Mouse (Mus musculus) intestine, embryonic 14.5 days (tissue): ENCODE data around the gene Igsf9. TPM values are rescaled to one million over a fixed set of nuclear protein-coding genes. Genes with fewer than 3 reads are reported as not detected.

ENCODE experiments used
- ATAC-seq: fragments of 200-750 bp; cut with Nextera tagmentation; replicated peaks from 2 replicates; pipeline ENCODE4 v1.8.0; 2017; ENCODE audit warnings: low read depth, moderate number of reproducible peaks, moderate TSS enrichment, moderate library complexity; ENCODE audit not compliant: low FRiP score, low TSS enrichment
- DNase-seq: peaks from one replicate; pipeline ENCODE4 v3.0.0-alpha.2; 2018; ENCODE audit warnings: low spot score
- H3K27ac ChIP-seq: fragments of 300-500 bp; sonication (generic); 2 replicates; pipeline ENCODE4 v1.5.1; 2014; ENCODE audit warnings: low read depth, mild to moderate bottlenecking, control low read depth
- H3K27me3 ChIP-seq: fragments of 300-500 bp; sonication (generic); replicated peaks from 2 replicates; pipeline ENCODE4 v1.6.1; 2014; ENCODE audit warnings: low read length, control low read depth; ENCODE audit not compliant: control insufficient read depth, insufficient read depth
- H3K36me3 ChIP-seq: fragments of 300-500 bp; sonication (generic); 2 replicates; pipeline ENCODE4 v1.6.1; 2014; ENCODE audit warnings: low read length, control low read depth; ENCODE audit not compliant: control insufficient read depth, insufficient read depth
- H3K4me1 ChIP-seq: fragments of 300-500 bp; sonication (generic); replicated peaks from 2 replicates; pipeline ENCODE4 v1.6.1; 2014; ENCODE audit warnings: low read length, control low read depth, mixed read lengths; ENCODE audit not compliant: control insufficient read depth, insufficient read depth
- H3K4me2 ChIP-seq: fragments of 300-500 bp; sonication (generic); 2 replicates; pipeline ENCODE4 v1.6.1; 2014; ENCODE audit warnings: low read length
- H3K4me3 ChIP-seq: fragments of 300-500 bp; sonication (generic); 2 replicates; pipeline ENCODE4 v1.5.1; 2014; ENCODE audit warnings: low read depth, low read length, control low read depth, mixed read lengths
- H3K9ac ChIP-seq: fragments of 300-500 bp; sonication (generic); 2 replicates; pipeline ENCODE4 v1.6.1; 2014; ENCODE audit warnings: mild to moderate bottlenecking, low read length
- H3K9me3 ChIP-seq: fragments of 300-500 bp; sonication (generic); 2 replicates; pipeline ENCODE4 v1.6.1; 2016; ENCODE audit warnings: low read length, control low read depth; ENCODE audit not compliant: control insufficient read depth
- WGBS: fragments of 180-500 bp; shearing (Covaris S2); extraction: QIAGEN DNeasy Blood & Tissue Kit; methylation state at CpG from one replicate; pipeline ENCODE4 v1.1.7; 2014; 5-methylcytosine and 5-hydroxymethylcytosine counted together
- polyA plus RNA-seq: library from polyadenylated mRNA; unstranded; fragments of >200 nt; fragmentation: Nextera tagmentation; extraction: Ambion mirVana; gene quantifications from 2 replicates; pipeline ENCODE4 v1.2.1, GENCODE M21; 2014

The Igsf9 gene
- polyA plus RNA-seq, 1 experiment from 2014 or later = 40.9 TPM

DNA sequence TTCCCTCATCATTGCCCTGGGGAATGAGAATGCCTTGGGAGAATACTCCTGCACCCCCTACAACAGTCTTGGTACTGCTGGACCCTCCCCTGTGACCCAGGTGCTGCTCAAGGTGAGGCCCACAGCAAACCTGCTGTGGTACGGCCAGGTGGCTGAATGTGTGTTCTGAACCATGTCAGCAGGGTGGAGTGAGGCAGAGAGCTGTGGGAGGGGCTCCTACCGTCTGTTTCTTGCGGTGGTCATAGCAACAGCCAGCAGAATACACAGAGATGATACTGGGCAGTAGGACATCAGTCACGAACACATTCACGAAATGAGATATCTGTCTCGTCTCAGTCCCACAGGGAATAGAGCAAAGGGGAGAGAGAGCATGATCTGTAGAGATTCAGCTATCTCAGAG, 11.9 kb downstream of the Igsf9 start:
- Histone ChIP-seq H3K4me2 (no peak overlapping the region), H3K27ac (no peak overlapping the region), H3K9ac (no peak overlapping the region), H3K4me3 (no peak overlapping the region), H3K9me3 (no peaks in the 10 kb centered on the region), H3K4me1 (peaks cover 3% of the 10 kb centered on the region; the same call in 1 of the 2 replicates), H3K36me3 (peaks cover 69% of the 10 kb centered on the region), H3K27me3 (no peaks in the 10 kb centered on the region)
- DNase-seq (no peak), ATAC-seq (no peak)
- WGBS = 66% methylated on average over 6 of the region's 6 CpGs

DNA sequence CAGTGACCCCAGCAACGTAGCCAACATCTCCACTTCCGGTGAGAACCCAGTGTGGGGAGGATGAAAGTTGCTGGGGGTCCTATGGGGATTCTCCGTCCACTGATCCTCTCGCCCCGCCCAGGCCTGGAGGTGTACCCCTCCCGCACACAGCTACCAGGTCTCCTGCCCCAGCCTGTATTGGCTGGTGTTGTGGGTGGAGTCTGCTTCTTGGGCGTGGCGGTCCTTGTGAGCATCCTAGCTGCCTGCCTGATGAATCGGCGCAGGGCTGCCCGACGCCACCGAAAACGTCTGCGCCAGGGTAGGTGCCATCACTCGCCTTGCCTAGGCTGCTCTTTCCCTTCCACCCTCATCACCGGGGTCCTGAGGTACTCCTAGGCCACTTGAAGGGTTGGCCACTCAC, 14.4 kb downstream of the Igsf9 start:
- H3K9ac ChIP-seq = no peak overlapping the region
- ATAC-seq (no peak), DNase-seq (no peak)
- no peak overlapping the region for H3K4me2 ChIP-seq
- WGBS = 84% methylated on average over 17 of the region's 17 CpGs
- H3K27me3 ChIP-seq = no peaks in the 10 kb centered on the region
- H3K9me3 ChIP-seq = no peaks in the 10 kb centered on the region
- no peak overlapping the region for H3K4me3 ChIP-seq
- H3K36me3 ChIP-seq = peaks cover 63% of the 10 kb centered on the region
- no peak overlapping the region for H3K27ac ChIP-seq
- H3K4me1 ChIP-seq = no peaks in the 10 kb centered on the region

DNA sequence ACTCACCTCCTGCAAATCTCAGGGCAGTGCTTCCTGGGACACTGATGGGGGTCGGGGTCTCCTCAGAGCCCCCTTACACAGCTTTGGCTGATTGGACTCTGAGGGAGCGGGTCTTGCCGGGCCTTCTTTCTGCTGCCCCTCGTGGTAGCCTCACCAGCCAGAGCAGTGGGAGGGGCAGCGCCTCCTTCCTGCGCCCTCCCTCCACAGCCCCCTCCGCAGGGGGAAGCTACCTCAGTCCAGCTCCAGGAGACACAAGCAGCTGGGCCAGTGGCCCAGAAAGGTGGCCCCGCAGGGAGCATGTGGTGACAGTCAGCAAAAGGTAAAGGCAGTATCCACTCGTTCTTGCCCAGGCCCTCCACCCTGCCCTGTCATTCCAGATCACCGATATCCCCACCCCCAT, 15.8 kb downstream of the Igsf9 start:
- ATAC-seq (no peak), DNase-seq (no peak)
- H3K4me3 ChIP-seq = no peak overlapping the region
- H3K27me3 ChIP-seq = no peaks in the 10 kb centered on the region
- 77% methylated on average over 10 of the region's 10 CpGs for WGBS
- H3K9me3 ChIP-seq = no peaks in the 10 kb centered on the region
- H3K36me3 ChIP-seq = peaks cover 49% of the 10 kb centered on the region
- no peak overlapping the region for H3K27ac ChIP-seq
- peaks cover 10% of the 10 kb centered on the region; the same call in 1 of the 2 replicates for H3K4me1 ChIP-seq
- no peak overlapping the region for H3K9ac ChIP-seq
- H3K4me2 ChIP-seq = no peak overlapping the region

GRCm38 (mm10) chr1:172499765-172500441, 18.3 kb downstream of the Igsf9 start, which contains the start of gene Tagln2:
Tagln2 (plus strand) TSS chr1:172500047.
- peak within 1 kb of the TSS; percentile 59 for H3K4me2 ChIP-seq
- 2% methylated on average over 30 of the region's 30 CpGs for WGBS
- ATAC-seq (peak; percentile 65), DNase-seq (peak; percentile 93)
- H3K36me3 ChIP-seq = peaks cover 35% of the 10 kb centered on the region
- no peaks in the 10 kb centered on the region for H3K9me3 ChIP-seq
- peak within 1 kb of the TSS; percentile 76 for H3K9ac ChIP-seq
- H3K4me1 ChIP-seq = peaks cover 34% of the 10 kb centered on the region
- H3K27ac ChIP-seq = peak within 1 kb of the TSS; percentile 68
- H3K27me3 ChIP-seq = no peaks in the 10 kb centered on the region
- H3K4me3 ChIP-seq = peak within 1 kb of the TSS; percentile 67

DNA sequence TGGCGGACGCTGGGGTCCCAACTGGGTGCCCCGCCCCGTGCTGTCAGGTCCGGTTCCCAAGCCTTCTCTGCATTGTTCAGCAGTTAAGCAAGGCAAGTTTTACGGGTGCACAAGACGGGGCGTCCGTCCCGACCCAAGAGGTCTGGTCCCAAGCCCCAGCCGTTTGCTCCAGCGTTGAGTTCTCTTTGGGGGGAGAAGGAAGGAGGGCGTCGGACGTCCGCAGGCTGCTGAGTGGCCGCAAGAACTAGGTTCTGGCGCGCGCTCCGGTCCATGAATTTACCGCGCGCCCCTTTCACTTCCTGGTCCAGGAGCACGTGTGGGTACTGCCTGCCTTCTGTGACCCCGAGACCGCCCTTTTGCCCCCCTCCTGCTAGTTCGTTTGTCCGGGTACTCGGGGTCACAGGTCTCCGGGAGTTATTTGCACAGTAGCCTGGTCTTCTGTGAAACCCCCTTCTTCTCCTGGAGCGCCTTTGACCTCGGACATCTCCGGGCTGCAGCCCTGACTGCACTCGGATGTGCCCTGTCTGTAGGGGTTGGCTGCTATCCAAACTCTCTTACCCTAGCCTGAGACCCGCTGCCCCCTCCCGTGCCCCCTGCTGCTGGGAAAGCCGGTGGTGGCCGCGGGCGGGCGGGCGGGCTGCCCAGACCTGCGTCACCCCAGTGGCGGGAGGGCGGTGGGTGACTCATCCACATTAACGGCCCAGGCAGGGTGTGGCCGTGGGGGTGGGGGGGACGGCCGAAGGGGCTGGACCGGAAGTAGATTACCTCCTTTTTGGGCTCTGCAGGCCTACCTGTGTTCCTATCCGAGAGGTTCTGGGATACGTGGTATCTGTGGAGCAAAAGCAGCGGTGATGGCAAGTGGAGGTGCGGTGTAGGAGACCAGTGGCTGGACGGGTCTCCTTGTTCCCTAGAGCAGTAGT, 19.1 kb downstream of the Igsf9 start:
- H3K36me3 ChIP-seq = peaks cover 34% of the 10 kb centered on the region
- peak overlapping the region; percentile 59 for H3K4me2 ChIP-seq
- H3K9ac ChIP-seq = peak overlapping the region; percentile 76
- peaks cover 34% of the 10 kb centered on the region for H3K4me1 ChIP-seq
- DNase-seq (peak; percentile 84), ATAC-seq (peak; percentile 45)
- peak overlapping the region; percentile 68 for H3K27ac ChIP-seq
- H3K4me3 ChIP-seq = peak overlapping the region; percentile 67
- WGBS = under 1% methylated on average over 55 of the region's 56 CpGs
- H3K27me3 ChIP-seq = no peaks in the 10 kb centered on the region
- no peaks in the 10 kb centered on the region for H3K9me3 ChIP-seq

DNA sequence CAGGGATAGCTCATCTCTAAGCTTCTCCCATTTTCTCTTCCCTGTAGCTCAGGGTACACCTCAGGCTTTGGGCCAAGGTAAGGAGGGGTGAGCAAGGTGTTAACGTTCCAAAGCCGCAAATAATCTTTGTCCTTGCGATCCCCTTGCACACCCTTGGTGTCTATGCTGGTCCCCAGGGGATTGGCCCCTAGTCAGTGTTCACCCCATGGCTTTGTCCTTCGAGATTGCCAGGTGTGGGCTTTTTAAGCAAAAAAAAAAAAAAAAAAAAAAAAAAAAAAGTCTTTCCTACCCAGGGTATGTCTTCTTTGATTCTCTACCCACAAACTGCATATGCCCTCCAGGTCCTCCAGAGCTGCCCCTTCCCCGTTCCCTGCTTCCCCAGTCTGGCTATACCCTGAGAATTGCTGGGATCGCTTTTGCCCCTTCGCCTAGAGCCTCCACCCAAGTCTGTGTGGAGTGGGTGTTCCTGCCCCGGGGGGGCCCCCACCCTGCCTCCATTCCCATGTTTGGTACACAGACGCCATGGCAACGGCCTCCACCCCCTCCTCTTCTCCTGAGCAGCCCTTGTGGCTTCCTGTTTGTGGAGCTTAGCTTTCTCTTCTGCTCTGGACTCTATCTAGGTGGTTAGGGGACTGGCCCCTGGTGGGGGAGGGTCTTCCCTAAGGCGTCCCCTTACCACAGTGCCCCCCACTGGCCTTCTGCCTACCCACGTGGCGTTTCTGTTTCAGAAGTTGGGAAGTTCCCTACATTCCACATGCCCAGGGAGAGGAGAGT, 20.0 kb downstream of the Igsf9 start:
- ATAC-seq = no peak
- peak overlapping the region; percentile 67 for H3K4me3 ChIP-seq
- WGBS = 22% methylated on average over 13 of the region's 13 CpGs

GRCm38 (mm10) chr1:172502145-172503110, 20.8 kb downstream of the Igsf9 start:
- peak; percentile 6; the same call in 1 of the 2 replicates for ATAC-seq
- no peaks in the 10 kb centered on the region for H3K27me3 ChIP-seq
- H3K4me2 ChIP-seq = peak overlapping the region; percentile 59
- 0 out of 2 replicates have a peak overlapping the region, but pooled peaks have one; percentile 14 for H3K9ac ChIP-seq
- H3K27ac ChIP-seq = peak overlapping the region; percentile 68
- peaks cover 35% of the 10 kb centered on the region for H3K36me3 ChIP-seq
- no peaks in the 10 kb centered on the region for H3K9me3 ChIP-seq
- DNase-seq = peak; percentile 70
- 28% methylated on average over 12 of the region's 13 CpGs for WGBS
- H3K4me1 ChIP-seq = peaks cover 34% of the 10 kb centered on the region
- peak overlapping the region; percentile 67 for H3K4me3 ChIP-seq

More for the DNA sequence above, 20.0 kb downstream of the Igsf9 start:
- peak overlapping the region; percentile 59 for H3K4me2 ChIP-seq
- no peaks in the 10 kb centered on the region for H3K9me3 ChIP-seq
- peak; percentile 74 for DNase-seq
- no peaks in the 10 kb centered on the region for H3K27me3 ChIP-seq
- H3K27ac ChIP-seq = peak overlapping the region; percentile 68
- peak overlapping the region; percentile 76 for H3K9ac ChIP-seq
- peaks cover 36% of the 10 kb centered on the region for H3K36me3 ChIP-seq
- H3K4me1 ChIP-seq = peaks cover 34% of the 10 kb centered on the region
